Mouse (Mus musculus) bone marrow macrophage, adult 2 months (primary cell): ENCODE results near the gene Gm8126.
"Not testable (repeated sequence)": the region's sequence is repeated elsewhere in the genome, so short reads cannot be mapped to it uniquely, and the experiment has no call there.

Experiments used
- CTCF ChIP-seq: IDR thresholded peaks from 2 replicates; pipeline ENCODE4 v1.5.1; 2012; ENCODE audit warnings: low read depth, mild to moderate bottlenecking, low read length, moderate library complexity
- POLR2A ChIP-seq: IDR thresholded peaks from 2 replicates; pipeline ENCODE4 v1.6.1; 2012; ENCODE audit warnings: mild to moderate bottlenecking, low read depth, low read length, borderline replicate concordance

GRCm38 (mm10) chr14:43293503-43293902 is 35.1 kb downstream of the Gm8126 start, which contains the start of gene Gm8127:
- not testable (repeated sequence) for TF ChIP-seq CTCF, POLR2A
